Mouse (Mus musculus): ENCODE measurements around the gene Rcl1. TPM values are rescaled to one million over a fixed set of nuclear protein-coding genes. Genes with fewer than 3 reads are reported as not detected.

The Rcl1 gene
- 13.8 TPM for polyA plus RNA-seq (2014; fragmentation: Illumina TruSeq; extraction: RNeasy Lipid Tissue Mini Kit (QIAGEN cat#74804); ENCODE audit: insufficient read depth, low read depth, low replicate concordance)

GRCm38 (mm10) chr19:29100874-29101542 lies at the start of gene Rcl1:
Gene Rcl1, plus strand, starts transcription at chr19:29101375.

Other genes with a start within 250 kb of the Rcl1 start
- 9.2 TPM for gene Plpp6, start 137.4 kb upstream of the Rcl1 start, polyA plus RNA-seq (2014; fragmentation: Illumina TruSeq; extraction: RNeasy Lipid Tissue Mini Kit (QIAGEN cat#74804); ENCODE audit: insufficient read depth, low read depth, low replicate concordance)
- 6.3 TPM for gene 4430402I18Rik, start 133.6 kb upstream of the Rcl1 start, polyA plus RNA-seq (2014; fragmentation: Illumina TruSeq; extraction: RNeasy Lipid Tissue Mini Kit (QIAGEN cat#74804); ENCODE audit: insufficient read depth, low read depth, low replicate concordance)
- 17.5 TPM for gene Cdc37l1, start 111.0 kb upstream of the Rcl1 start, polyA plus RNA-seq (2014; fragmentation: Illumina TruSeq; extraction: RNeasy Lipid Tissue Mini Kit (QIAGEN cat#74804); ENCODE audit: insufficient read depth, low read depth, low replicate concordance)
- gene Ak3, start 53.4 kb upstream of the Rcl1 start, polyA plus RNA-seq (2014; fragmentation: Illumina TruSeq; extraction: RNeasy Lipid Tissue Mini Kit (QIAGEN cat#74804); ENCODE audit: insufficient read depth, low read depth, low replicate concordance), result 53.1 TPM
- 14.0 TPM for gene Jak2, start 150.5 kb downstream of the Rcl1 start, polyA plus RNA-seq (2014; fragmentation: Illumina TruSeq; extraction: RNeasy Lipid Tissue Mini Kit (QIAGEN cat#74804); ENCODE audit: insufficient read depth, low read depth, low replicate concordance)
- 1.0 TPM for gene Insl6, start 224.0 kb downstream of the Rcl1 start, polyA plus RNA-seq (2014; fragmentation: Illumina TruSeq; extraction: RNeasy Lipid Tissue Mini Kit (QIAGEN cat#74804); ENCODE audit: insufficient read depth, low read depth, low replicate concordance)
- gene Rln1, start 233.3 kb downstream of the Rcl1 start, polyA plus RNA-seq (2014; fragmentation: Illumina TruSeq; extraction: RNeasy Lipid Tissue Mini Kit (QIAGEN cat#74804); ENCODE audit: insufficient read depth, low read depth, low replicate concordance), result not detected